Mouse (Mus musculus) gastrocnemius, postnatal 14 days (tissue): ENCODE results near the gene Cd93. TPM values are rescaled to one million over a fixed set of nuclear protein-coding genes. Genes with fewer than 3 reads are reported as not detected.
A peak's percentile ranks its signal among the peaks of the same experiment; 100 is the strongest.

ENCODE experiments used
- DNase-seq: peaks from one replicate; pipeline ENCODE4 v3.0.0; 2021; ENCODE audit warnings: mixed read lengths
- intact Hi-C: fragments of 180-260 bp; cut with DNase I; formaldehyde crosslinking; loops from one replicate; pipeline ENCODE4 v1.15.1; 2025; ENCODE audit warnings: low total_unique reads
- total RNA-seq, 2 experiments: library from RNA; stranded (reverse); gene quantifications; 2 replicates each; pipeline ENCODE4 v1.2.3; 2021

Gene Cd93
- total RNA-seq, 2 experiments from 2014 or later, result 60.5 to 73.6 TPM

GRCm38 (mm10) chr2:148407870-148408760 is 35.2 kb downstream of the Cd93 start, which contains the start of gene Thbd:
Gene Thbd (minus strand): TSS chr2:148408188.
- intact Hi-C loops, result loop anchor here (5.0 to 10.0 kb wide), 4 partner anchors 129 to 286 kb away; no protein-coding TSS in a partner anchor
- DNase-seq, result peak; percentile 80

- peak; percentile 62 for DNase-seq
Measured at GRCm38 (mm10) chr2:148406971-148407869, 36.1 kb downstream of the Cd93 start.

GRCm38 (mm10) chr2:148406160-148406970 is 37.0 kb downstream of the Cd93 start:
- DNase-seq, result peak; percentile 23
- intact Hi-C loops, result loop anchor here (5.0 to 10.0 kb wide), 4 partner anchors 131 to 284 kb away; no protein-coding TSS in a partner anchor

More at GRCm38 (mm10) chr2:148406971-148407869, 36.1 kb downstream of the Cd93 start:
- intact Hi-C loops, result loop anchor here (5.0 to 10.0 kb wide), 4 partner anchors 130 to 285 kb away; no protein-coding TSS in a partner anchor

- DNase-seq, result no peak
- intact Hi-C loops, result loop anchor here (5.0 to 10.0 kb wide), 4 partner anchors 132 to 283 kb away; no protein-coding TSS in a partner anchor
Measured at GRCm38 (mm10) chr2:148404906-148405305, 38.5 kb downstream of the Cd93 start.

- intact Hi-C loops, result loop anchor here (10.0 kb wide), 1 partner anchor 253 kb away; no protein-coding TSS in a partner anchor
- no peak for DNase-seq
Measured at GRCm38 (mm10) chr2:148402227-148402626, 41.1 kb downstream of the Cd93 start.

- no peak for DNase-seq
- intact Hi-C loops, result no loop called here
Measured at GRCm38 (mm10) chr2:148398901-148399685, 44.3 kb downstream of the Cd93 start.

- intact Hi-C loops, result no loop called here
- peak; percentile 45 for DNase-seq
Measured at GRCm38 (mm10) chr2:148397784-148398100, 45.6 kb downstream of the Cd93 start.

GRCm38 (mm10) chr2:148397015-148397783 is 46.2 kb downstream of the Cd93 start:
- no peak for DNase-seq

GRCm38 (mm10) chr2:148396209-148396608 is 47.2 kb downstream of the Cd93 start:
- DNase-seq, result no peak
- intact Hi-C loops, result no loop called here

More at GRCm38 (mm10) chr2:148397015-148397783, 46.2 kb downstream of the Cd93 start:
- intact Hi-C loops, result no loop called here

GRCm38 (mm10) chr2:148395131-148396051 is 48.0 kb downstream of the Cd93 start, which contains the start of gene Sstr4:
Gene Sstr4 (plus strand): TSS chr2:148395344.
- intact Hi-C loops, result no loop called here
- DNase-seq, result peak; percentile 50

GRCm38 (mm10) chr2:148393846-148394245 is 49.5 kb downstream of the Cd93 start:
- intact Hi-C loops, result no loop called here
- no peak for DNase-seq

- DNase-seq, result no peak
- intact Hi-C loops, result no loop called here
Measured at GRCm38 (mm10) chr2:148393149-148393548, 50.2 kb downstream of the Cd93 start.

GRCm38 (mm10) chr2:148387652-148388581 is 55.4 kb downstream of the Cd93 start:
- intact Hi-C loops, result no loop called here
- no peak for DNase-seq

GRCm38 (mm10) chr2:148386927-148387326 is 56.4 kb downstream of the Cd93 start:
- no peak for DNase-seq
- intact Hi-C loops, result no loop called here
